Mouse (Mus musculus) cortical plate, adult 2 months (tissue): ENCODE results near the gene Rbm28. TPM values are rescaled to one million over a fixed set of nuclear protein-coding genes. Genes with fewer than 3 reads are reported as not detected.

Source experiments
- H3K27ac ChIP-seq: fragments of 200-500 bp; 2 replicates; pipeline ENCODE4 v1.5.1; 2012; ENCODE audit warnings: low read length, control low read depth, inconsistent platforms; ENCODE audit not compliant: insufficient read depth
- H3K4me1 ChIP-seq: fragments of 200-500 bp; 2 replicates; pipeline ENCODE4 v1.6.1; 2011; ENCODE audit warnings: low read length; ENCODE audit not compliant: control insufficient read depth, insufficient read depth
- H3K4me3 ChIP-seq: fragments of 200-500 bp; 2 replicates; pipeline ENCODE4 v1.5.1; 2011; ENCODE audit warnings: mild to moderate bottlenecking, low read length, control low read depth; ENCODE audit not compliant: insufficient read depth
- CTCF ChIP-seq: fragments of 200-500 bp; IDR thresholded peaks from 2 replicates; pipeline ENCODE4 v1.5.1; 2011; ENCODE audit warnings: mild to moderate bottlenecking, control low read depth, low read length; ENCODE audit not compliant: insufficient read depth; ENCODE audit errors: extremely low read depth
- POLR2A ChIP-seq: fragments of 200-500 bp; IDR thresholded peaks from 2 replicates; pipeline ENCODE4 v1.6.1; 2011; ENCODE audit warnings: mild to moderate bottlenecking, low read length, control low read depth; ENCODE audit not compliant: insufficient read depth; ENCODE audit errors: extremely low read depth
- polyA plus RNA-seq: library from polyadenylated mRNA; depleted of rRNA; stranded (reverse); fragments of >200 nt; gene quantifications from 2 replicates; pipeline ENCODE4 v1.2.3, GENCODE M21; 2012

The Rbm28 gene
- polyA plus RNA-seq, 1 experiment, result 55.8 TPM

DNA sequence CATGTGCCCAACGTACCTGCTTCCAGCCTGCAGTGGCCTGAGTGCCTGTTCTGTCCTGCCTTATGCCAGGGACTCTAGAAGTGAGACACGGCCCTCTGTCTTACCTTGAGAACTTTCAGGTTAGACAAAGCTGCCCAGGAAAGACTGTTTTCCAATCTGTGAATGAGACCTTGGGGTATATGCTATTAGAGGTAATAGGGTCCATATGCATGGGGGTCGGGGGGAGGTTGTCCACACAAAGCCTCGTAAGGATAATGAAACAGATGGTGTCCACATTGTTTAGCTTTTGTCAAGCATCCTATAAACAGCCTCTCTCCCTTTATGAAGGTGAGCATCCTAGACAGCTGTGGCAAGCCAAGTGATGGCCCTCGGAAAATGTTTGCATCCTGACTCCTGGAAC lies 30.3 kb upstream of the Rbm28 start:
- Histone ChIP-seq H3K4me3 (no peak overlapping the region), H3K27ac (no peak overlapping the region), H3K4me1 (no peaks in the 10 kb centered on the region)
- TF ChIP-seq POLR2A (no peak), CTCF (no peak)

DNA sequence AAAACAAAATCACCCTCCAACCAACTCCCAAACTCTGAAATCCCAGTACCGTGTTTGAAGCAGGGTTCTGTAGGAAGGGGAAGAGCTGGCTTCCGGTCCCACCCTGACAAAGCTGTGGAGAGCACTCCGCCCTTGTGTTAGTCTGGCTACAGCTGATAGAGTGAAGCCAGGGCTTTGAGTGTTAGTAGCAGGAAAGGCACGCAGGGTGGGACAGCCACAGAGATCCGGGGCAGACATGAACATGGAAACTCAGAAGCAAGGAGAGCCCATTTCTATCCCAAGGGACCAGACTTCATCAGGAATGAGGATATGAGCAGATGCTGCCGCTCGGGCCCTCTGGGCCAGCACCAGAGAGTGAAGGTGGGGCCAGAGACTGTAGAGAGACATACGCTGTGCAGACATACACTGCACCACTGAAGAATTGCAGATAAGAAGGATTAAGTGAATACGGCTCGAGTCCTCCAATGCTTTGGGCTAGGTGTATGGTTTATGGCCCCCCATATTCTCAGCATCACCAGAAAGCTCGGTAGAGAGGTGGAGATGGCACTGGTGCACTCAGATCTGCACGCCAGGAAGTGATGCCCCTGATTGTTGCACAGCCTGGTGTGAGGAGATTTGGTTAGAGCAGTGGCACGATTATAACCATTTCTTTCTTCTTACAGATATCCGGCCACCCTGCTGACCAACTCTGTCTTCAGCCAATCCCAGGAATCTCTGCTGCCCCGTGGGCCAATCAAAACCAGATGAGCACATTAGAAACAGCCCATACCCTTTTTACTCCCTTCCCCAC lies 29.4 kb upstream of the Rbm28 start:
- no peak for TF ChIP-seq POLR2A
- TF ChIP-seq CTCF, result no peak
- peak overlapping the region; percentile 35; the same call in 1 of the 2 replicates for H3K27ac ChIP-seq
- H3K4me3 ChIP-seq, result no peak overlapping the region
- no peaks in the 10 kb centered on the region for H3K4me1 ChIP-seq

DNA sequence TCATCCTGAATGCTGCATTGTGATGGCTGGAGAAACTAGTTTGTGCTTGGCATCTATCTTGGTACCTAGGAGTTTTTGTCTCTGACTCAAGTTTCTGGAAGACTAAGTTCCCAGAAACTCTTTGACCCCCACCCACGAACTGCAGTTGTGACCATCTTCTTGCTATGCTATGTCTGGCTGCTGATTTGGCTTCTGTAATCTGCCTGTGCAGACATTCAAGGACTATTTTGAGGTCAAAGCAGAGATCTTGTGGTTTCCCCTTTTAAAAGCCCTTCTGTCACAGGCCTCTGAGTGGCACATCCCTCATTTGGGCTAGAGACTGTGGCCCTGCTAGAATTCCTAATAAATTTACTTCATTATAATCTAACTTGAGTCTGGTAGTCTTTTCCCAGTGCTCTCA lies 23.1 kb upstream of the Rbm28 start:
- H3K4me3 ChIP-seq, result no peak overlapping the region
- H3K4me1 ChIP-seq, result no peaks in the 10 kb centered on the region
- no peak for TF ChIP-seq CTCF
- TF ChIP-seq POLR2A, result no peak
- no peak overlapping the region for H3K27ac ChIP-seq

DNA sequence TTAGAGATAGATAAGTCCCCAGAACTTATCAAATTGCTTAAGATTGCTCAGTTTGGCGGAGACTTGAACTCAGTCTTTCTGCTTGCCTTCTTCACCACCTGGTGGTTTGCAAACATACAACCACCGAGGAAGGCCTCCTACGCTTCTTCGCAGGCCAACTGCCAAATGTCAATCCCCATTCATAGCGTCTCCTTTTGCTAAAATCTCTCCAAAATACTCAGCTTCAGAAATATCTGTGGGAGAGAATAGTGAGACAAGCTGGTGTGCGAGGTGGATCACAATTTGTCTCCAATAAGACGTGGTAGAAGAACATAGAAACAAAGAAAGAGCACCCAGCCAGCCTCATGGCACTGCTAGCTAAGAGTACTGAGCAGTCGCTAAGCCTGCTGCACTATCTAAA lies 15.0 kb upstream of the Rbm28 start:
- no peak for TF ChIP-seq POLR2A
- no peak for TF ChIP-seq CTCF
- Histone ChIP-seq H3K4me3 (peak overlapping the region; percentile 32; the same call in 1 of the 2 replicates), H3K4me1 (no peaks in the 10 kb centered on the region), H3K27ac (no peak overlapping the region)

GRCm38 (mm10) chr6:29178888-29179658 lies 14.3 kb upstream of the Rbm28 start, which contains the start of gene Prrt4:
Gene Prrt4, minus strand, starts transcription at chr6:29179584.
- TF ChIP-seq POLR2A, result no peak
- no peak for TF ChIP-seq CTCF
- Histone ChIP-seq H3K27ac (no peak within 1 kb of the TSS), H3K4me1 (no peaks in the 10 kb centered on the region), H3K4me3 (peak within 1 kb of the TSS; percentile 32)

DNA sequence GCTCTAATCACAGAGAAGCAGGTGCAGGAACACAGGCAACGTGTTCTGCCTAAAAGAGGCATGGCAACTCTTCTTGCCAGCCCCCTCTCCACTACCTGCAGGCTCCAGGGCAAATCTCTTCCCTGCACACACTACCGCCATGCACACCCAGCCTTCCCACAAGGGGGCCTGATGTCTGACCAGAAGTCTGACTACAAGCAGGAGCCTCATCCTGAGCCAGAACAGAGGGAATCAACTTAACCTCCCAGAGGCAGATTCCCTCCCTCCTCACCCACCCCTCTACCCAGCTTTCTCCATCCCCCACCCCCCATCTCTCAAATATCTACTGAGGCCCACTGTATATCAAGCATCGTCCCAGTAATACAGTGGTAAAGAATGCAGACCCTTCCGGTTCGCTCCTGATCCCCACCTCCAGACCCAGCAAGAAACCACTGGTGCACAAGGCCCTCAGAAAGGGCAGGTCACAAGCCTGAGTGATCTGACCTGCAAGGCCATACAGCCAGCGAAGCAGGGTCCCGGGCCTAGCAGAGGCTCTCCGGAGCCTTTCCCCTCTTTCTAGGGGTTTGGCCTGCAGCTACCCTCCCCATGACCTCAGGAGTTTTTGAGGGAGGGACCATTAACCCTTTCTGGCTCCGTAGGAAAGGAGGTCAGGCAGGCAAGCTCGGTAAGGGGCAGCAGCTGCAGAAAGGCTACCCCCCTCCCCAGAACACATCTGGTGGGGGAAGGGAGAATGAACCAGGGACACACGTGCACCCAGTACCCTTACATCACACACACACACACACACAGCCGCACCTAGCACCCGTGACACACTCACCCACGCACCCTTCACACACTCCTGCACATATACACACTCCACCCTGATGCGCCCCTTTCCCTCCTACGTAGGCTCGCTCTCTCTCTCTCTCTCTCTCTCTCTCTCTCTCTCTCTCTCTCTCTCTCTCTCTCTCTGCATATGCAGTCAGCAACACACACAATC lies 13.4 kb upstream of the Rbm28 start:
- peak overlapping the region; percentile 32 for H3K4me3 ChIP-seq

DNA sequence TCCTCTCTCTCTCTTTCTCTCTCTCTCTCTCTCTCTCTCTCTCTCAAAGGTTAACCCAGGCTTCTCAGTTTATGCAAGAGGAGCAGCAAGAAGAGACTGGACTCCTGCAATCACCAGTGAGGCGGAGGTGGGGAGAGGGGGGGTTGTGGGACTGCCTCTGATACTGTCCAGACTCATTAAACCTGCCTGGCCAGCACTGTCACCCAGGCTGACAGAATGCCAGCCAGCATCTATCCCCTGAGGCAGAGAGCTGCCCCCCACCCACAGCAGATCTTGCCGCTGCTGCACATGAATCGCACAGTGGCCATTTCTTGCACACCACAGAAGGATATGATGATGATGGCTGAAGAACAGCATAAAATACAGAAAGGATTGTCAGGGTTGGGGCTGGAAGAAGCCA lies 10.3 kb upstream of the Rbm28 start:
- no peak for TF ChIP-seq CTCF
- TF ChIP-seq POLR2A, result no peak
- no peaks in the 10 kb centered on the region for H3K4me1 ChIP-seq

More for the DNA sequence above, 13.4 kb upstream of the Rbm28 start:
- Histone ChIP-seq H3K4me1 (no peaks in the 10 kb centered on the region), H3K27ac (no peak overlapping the region)
- TF ChIP-seq POLR2A, result no peak
- no peak for TF ChIP-seq CTCF

GRCm38 (mm10) chr6:29174368-29174767 lies 9.6 kb upstream of the Rbm28 start:
- no peak for TF ChIP-seq CTCF
- H3K27ac ChIP-seq, result no peak overlapping the region
- H3K4me1 ChIP-seq, result no peaks in the 10 kb centered on the region
- H3K4me3 ChIP-seq, result no peak overlapping the region

More for the DNA sequence above, 10.3 kb upstream of the Rbm28 start:
- H3K27ac ChIP-seq, result no peak overlapping the region
- H3K4me3 ChIP-seq, result no peak overlapping the region

DNA sequence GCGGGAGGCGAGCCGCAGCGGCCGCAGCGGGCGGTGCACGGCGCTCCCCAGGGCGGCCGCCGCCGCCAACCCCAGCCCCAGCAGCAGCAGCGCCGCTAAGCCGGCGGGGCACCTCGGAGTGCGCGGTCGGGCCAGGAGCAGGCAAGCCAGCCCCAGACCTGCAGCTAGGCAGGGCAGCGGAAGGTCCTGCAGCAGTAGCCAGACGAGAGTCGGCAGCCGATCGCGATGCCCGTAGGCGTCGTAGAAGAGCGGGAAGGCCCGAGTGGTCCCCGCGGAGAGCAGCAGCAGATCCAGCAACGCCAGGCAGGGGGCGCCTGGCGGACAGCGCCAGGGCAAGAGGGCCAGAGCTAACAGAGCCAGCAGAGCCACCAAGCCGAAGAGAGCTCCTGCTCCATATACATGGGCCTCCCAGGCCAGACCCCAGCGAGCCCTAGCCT lies 6.2 kb upstream of the Rbm28 start:
- Histone ChIP-seq H3K4me1 (no peaks in the 10 kb centered on the region; the same call in 1 of the 2 replicates), H3K4me3 (peak overlapping the region; percentile 33), H3K27ac (no peak overlapping the region)
- TF ChIP-seq CTCF (peak; percentile 49; the same call in 1 of the 2 replicates), POLR2A (no peak)
